Mouse (Mus musculus) ES-E14 (cell line): ENCODE measurements around the gene Hmgcs2. TPM values are rescaled to one million over a fixed set of nuclear protein-coding genes. Genes with fewer than 3 reads are reported as not detected.

Source experiments
- DNase-seq: peaks from one replicate; pipeline ENCODE4 v3.0.0-alpha.2; 2013; ENCODE audit warnings: low read depth, low spot score
- H3K27ac ChIP-seq: 2 replicates; pipeline ENCODE4 v1.5.1; 2012; ENCODE audit warnings: low read depth, mild to moderate bottlenecking, low read length, moderate library complexity, mixed read lengths; ENCODE audit not compliant: poor library complexity, insufficient read depth, severe bottlenecking
- H3K36me3 ChIP-seq: 2 replicates; pipeline ENCODE4 v1.6.1; 2012; ENCODE audit warnings: mild to moderate bottlenecking, low read length, moderate library complexity, mixed read lengths; ENCODE audit not compliant: control insufficient read depth, poor library complexity, insufficient read depth, severe bottlenecking
- H3K4me1 ChIP-seq, 2 experiments: fragments of 150-350 bp in 1 of 2; sonication (generic) in 1 of 2; 2 replicates each; pipeline ENCODE4 v1.6.1; 2012; ENCODE audit warnings: low read length in 2 of 2, mild to moderate bottlenecking in 1 of 2, mixed read lengths in 1 of 2; ENCODE audit not compliant: control insufficient read depth in 2 of 2, insufficient read depth in 2 of 2, poor library complexity in 1 of 2
- H3K4me3 ChIP-seq, 2 experiments: fragments of 150-350 bp in 1 of 2; sonication (generic) in 1 of 2; 2 replicates each; pipeline ENCODE4 v1.5.1; 2012; ENCODE audit warnings: low read length in 2 of 2, low read depth in 1 of 2, mild to moderate bottlenecking in 1 of 2, mixed read lengths in 1 of 2; ENCODE audit not compliant: insufficient read depth in 1 of 2, poor library complexity in 1 of 2, severe bottlenecking in 1 of 2
- H3K9ac ChIP-seq: 2 replicates; pipeline ENCODE4 v1.6.1; 2012; ENCODE audit warnings: low read depth, mild to moderate bottlenecking, low read length, mixed read lengths; ENCODE audit not compliant: poor library complexity, insufficient read depth, severe bottlenecking
- H3K9me3 ChIP-seq: fragments of 150-350 bp; sonication (generic); 2 replicates; pipeline ENCODE4 v1.6.1; 2012; ENCODE audit warnings: low read depth, mild to moderate bottlenecking, low read length; ENCODE audit not compliant: control insufficient read depth, insufficient read depth
- CHD2 ChIP-seq: IDR thresholded peaks from 2 replicates; pipeline ENCODE4 v1.6.1; 2014; ENCODE audit warnings: mild to moderate bottlenecking, low read depth, low read length, inconsistent platforms
- HCFC1 ChIP-seq: IDR thresholded peaks from 2 replicates; pipeline ENCODE4 v1.6.1; 2012; ENCODE audit warnings: low read length, inconsistent platforms, borderline replicate concordance; ENCODE audit not compliant: insufficient read depth
- MAFK ChIP-seq: IDR thresholded peaks from 2 replicates; pipeline ENCODE4 v1.6.1; 2014; ENCODE audit warnings: mild to moderate bottlenecking, low read depth, low read length, inconsistent platforms; ENCODE audit not compliant: insufficient read depth
- ZC3H11A ChIP-seq: IDR thresholded peaks from 2 replicates; pipeline ENCODE4 v1.6.1; 2012; ENCODE audit warnings: low read depth, mild to moderate bottlenecking, inconsistent platforms, low read length, borderline replicate concordance
- ZNF384 ChIP-seq: IDR thresholded peaks from 2 replicates; pipeline ENCODE4 v1.6.1; 2012; ENCODE audit warnings: low read depth, low read length, inconsistent platforms
- in situ Hi-C, 2 experiments: fragments of 600-800 bp; cut with MboI; formaldehyde crosslinking; loops; one replicate each; pipeline ENCODE4 v1.15.1; 2025; ENCODE audit warnings: low sequenced_read_pairs in 2 of 2, inconsistent platforms in 1 of 2; ENCODE audit not compliant: unreplicated experiment in 2 of 2
- total RNA-seq: library from RNA; depleted of rRNA; stranded (reverse); fragments of 300-350 nt; gene quantifications from 2 replicates; pipeline ENCODE4 v1.2.3, GENCODE M21; 2012; rRNA removed

Gene Hmgcs2
- total RNA-seq, 1 experiment = not detected

DNA sequence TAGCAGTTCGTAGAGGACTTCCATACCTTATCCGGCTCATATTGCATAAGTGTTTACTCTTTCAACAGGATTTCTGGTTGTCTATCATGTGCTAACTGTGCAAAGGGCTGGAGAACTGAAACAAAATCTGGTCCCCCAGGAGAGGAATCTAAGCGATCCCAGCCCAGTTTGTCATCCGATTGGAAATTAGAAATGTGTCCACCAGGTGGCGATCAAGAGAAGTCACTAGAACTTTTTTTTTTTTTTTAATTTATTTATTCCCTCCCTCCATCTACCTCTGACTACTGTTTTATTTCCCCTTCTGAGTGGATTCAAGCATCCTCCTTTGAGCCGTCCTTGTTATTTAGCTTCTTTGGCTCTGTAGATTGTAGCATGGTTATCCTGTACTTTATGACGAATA, 73.7 kb downstream of the Hmgcs2 start:
- H3K4me1 ChIP-seq = peaks cover 10 to 13% of the 10 kb centered on the region in 2 experiments; a peak in 3 of 4 replicates
- no peaks in the 10 kb centered on the region for H3K9me3 ChIP-seq
- in situ Hi-C loops = no loop called here
- no peaks in the 10 kb centered on the region for H3K36me3 ChIP-seq
- H3K4me3 ChIP-seq = no peak overlapping the region
- H3K27ac ChIP-seq = no peak overlapping the region
- peak; percentile 98 for TF ChIP-seq ZNF384
- no peak for TF ChIP-seq CHD2
- no peak overlapping the region for H3K9ac ChIP-seq
- peak; percentile 51 for DNase-seq

GRCm38 (mm10) chr3:98355344-98356025, 75.2 kb downstream of the Hmgcs2 start:
- H3K4me1 ChIP-seq = 0 out of 4 replicates have a peak, but pooled peaks cover 0 to 2% of the 10 kb centered on the region in 2 experiments
- in situ Hi-C loops = no loop called here
- no peaks in the 10 kb centered on the region for H3K36me3 ChIP-seq
- H3K9me3 ChIP-seq = no peaks in the 10 kb centered on the region
- H3K9ac ChIP-seq = no peak overlapping the region
- no peak overlapping the region for H3K4me3 ChIP-seq
- no peak overlapping the region for H3K27ac ChIP-seq
- no peak for DNase-seq
- TF ChIP-seq HCFC1 = no peak
- TF ChIP-seq CHD2 = no peak
- TF ChIP-seq ZNF384 = no peak
- no peak for TF ChIP-seq MAFK
- TF ChIP-seq ZC3H11A = no peak

- in situ Hi-C loops = no loop called here
- Histone ChIP-seq H3K4me3 (no peak overlapping the region), H3K4me1 (0 out of 4 replicates have a peak, but pooled peaks cover 0 to 2% of the 10 kb centered on the region in 2 experiments), H3K36me3 (no peaks in the 10 kb centered on the region), H3K27ac (no peak overlapping the region), H3K9me3 (no peaks in the 10 kb centered on the region), H3K9ac (no peak overlapping the region)
- no peak for TF ChIP-seq ZNF384
- TF ChIP-seq CHD2 = no peak
- TF ChIP-seq MAFK = no peak
- TF ChIP-seq HCFC1 = no peak
- no peak for TF ChIP-seq ZC3H11A
- no peak for DNase-seq
Observed at GRCm38 (mm10) chr3:98356026-98356365, 75.8 kb downstream of the Hmgcs2 start.

- Histone ChIP-seq H3K27ac (no peak overlapping the region), H3K9me3 (no peaks in the 10 kb centered on the region), H3K9ac (no peak overlapping the region), H3K4me3 (no peak overlapping the region), H3K36me3 (no peaks in the 10 kb centered on the region), H3K4me1 (0 out of 4 replicates have a peak, but pooled peaks cover 0 to 2% of the 10 kb centered on the region in 2 experiments)
- no peak for DNase-seq
- in situ Hi-C loops = no loop called here
- TF ChIP-seq ZC3H11A = no peak
- TF ChIP-seq MAFK = no peak
- TF ChIP-seq HCFC1 = no peak
- TF ChIP-seq ZNF384 = no peak
- TF ChIP-seq CHD2 = no peak
Observed at GRCm38 (mm10) chr3:98356632-98357370, 76.6 kb downstream of the Hmgcs2 start.

Other genes starting within 250 kb of the Hmgcs2 start
- gene Adam30, start 119.8 kb upstream of the Hmgcs2 start, total RNA-seq = 0.11 and 0.18 TPM in 2 replicates
- not detected in 2 replicates for gene Reg4, start 58.3 kb upstream of the Hmgcs2 start, total RNA-seq
- 162 and 206 TPM in 2 replicates for gene Phgdh, start 59.6 kb downstream of the Hmgcs2 start, total RNA-seq
- gene Zfp697, start 102.0 kb downstream of the Hmgcs2 start, total RNA-seq = 2.1 and 3.4 TPM in 2 replicates
- gene Gm4450, start 176.7 kb downstream of the Hmgcs2 start, total RNA-seq = not detected in 2 replicates
- not detected in 2 replicates for gene Hsd3b4, start 230.1 kb downstream of the Hmgcs2 start, total RNA-seq